Mouse (Mus musculus): ENCODE data around the gene Pnpla5.

DNA sequence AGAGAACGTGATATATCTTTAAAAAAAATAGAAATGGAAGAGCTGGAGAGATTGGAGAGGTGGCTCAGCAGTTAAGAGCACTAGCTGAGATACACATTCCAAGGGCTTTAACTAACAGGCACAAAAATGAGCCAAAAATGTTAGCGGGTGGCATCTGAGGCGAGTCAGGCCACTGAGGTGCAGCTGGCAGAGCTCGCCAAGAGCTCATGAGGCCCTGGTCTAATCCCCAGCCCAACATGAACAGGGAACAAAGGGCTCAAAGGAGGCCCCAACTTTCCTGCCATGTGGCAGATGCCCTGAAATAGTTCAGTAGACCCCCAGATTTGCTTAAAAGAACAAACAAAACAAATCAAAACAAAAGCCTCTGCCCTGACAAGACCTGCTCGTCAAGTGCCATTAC, 18.0 kb upstream of the Pnpla5 start:
- no peak for TF ChIP-seq CTCF (IDR thresholded peaks at IDR 0.05; ENCODE audit: insufficient read depth, low read depth, low read length)
- no peak for TF ChIP-seq POLR2A (IDR thresholded peaks at IDR 0.05; ENCODE audit: insufficient read depth, low read depth, low read length)
